Mouse (Mus musculus): ENCODE results near the gene Sox14. TPM values are rescaled to one million over a fixed set of nuclear protein-coding genes. Genes with fewer than 3 reads are reported as not detected.

Sox14 gene
- not detected for polyA plus RNA-seq (2021)

GRCm38 (mm10) chr9:99875618-99876372 lies at the start of gene Sox14:
Gene Sox14 (minus strand): TSS chr9:99876170.
- ChIA-PET POLR2A (no interaction called here), CTCF (no interaction called here)
- TF ChIP-seq CTCF (IDR thresholded peaks at IDR 0.05), result no peak
- DNase-seq (ENCODE audit: low read depth, low spot score) (no peak), ATAC-seq (no peak)
- H3K27me3 ChIP-seq, result peaks cover 83% of the 10 kb centered on the region
- in situ Hi-C loops (cut with MboI; ENCODE audit: low pct_unique_long_range_greater_than_20kb), result no loop called here

- ChIA-PET POLR2A (no interaction called here), CTCF (no interaction called here)
- in situ Hi-C loops (cut with MboI; ENCODE audit: low pct_unique_long_range_greater_than_20kb), result no loop called here
- no peak for TF ChIP-seq CTCF (IDR thresholded peaks at IDR 0.05)
- H3K27me3 ChIP-seq, result peaks cover 51% of the 10 kb centered on the region
- ATAC-seq, result no peak
- no peak for DNase-seq (ENCODE audit: low read depth, low spot score)
Measured at GRCm38 (mm10) chr9:99879311-99879710, 3.3 kb upstream of the Sox14 start.

GRCm38 (mm10) chr9:99878588-99878987 lies 2.6 kb upstream of the Sox14 start:
- TF ChIP-seq CTCF (IDR thresholded peaks at IDR 0.05), result no peak
- ATAC-seq (no peak), DNase-seq (ENCODE audit: low read depth, low spot score) (no peak)
- CTCF ChIA-PET, result no interaction called here
- POLR2A ChIA-PET, result no interaction called here
- in situ Hi-C loops (cut with MboI; ENCODE audit: low pct_unique_long_range_greater_than_20kb), result no loop called here
- peaks cover 59% of the 10 kb centered on the region for H3K27me3 ChIP-seq

- in situ Hi-C loops (cut with MboI; ENCODE audit: low pct_unique_long_range_greater_than_20kb), result no loop called here
- DNase-seq (ENCODE audit: low read depth, low spot score) (no peak), ATAC-seq (no peak)
- TF ChIP-seq CTCF (IDR thresholded peaks at IDR 0.05), result no peak
- ChIA-PET CTCF (no interaction called here), POLR2A (no interaction called here)
- peaks cover 73% of the 10 kb centered on the region for H3K27me3 ChIP-seq
Measured at GRCm38 (mm10) chr9:99877056-99877546, 1.1 kb upstream of the Sox14 start.

GRCm38 (mm10) chr9:99876373-99877055 lies 544 bp upstream of the Sox14 start:
- CTCF ChIA-PET, result no interaction called here
- DNase-seq (ENCODE audit: low read depth, low spot score), result no peak
- peaks cover 79% of the 10 kb centered on the region for H3K27me3 ChIP-seq
- no peak for ATAC-seq
- TF ChIP-seq CTCF (IDR thresholded peaks at IDR 0.05), result no peak
- in situ Hi-C loops (cut with MboI; ENCODE audit: low pct_unique_long_range_greater_than_20kb), result no loop called here
- POLR2A ChIA-PET, result no interaction called here

GRCm38 (mm10) chr9:99874735-99875617 lies 994 bp downstream of the Sox14 start:
- CTCF ChIA-PET, result no interaction called here
- TF ChIP-seq CTCF (IDR thresholded peaks at IDR 0.05), result no peak
- ATAC-seq (no peak), DNase-seq (ENCODE audit: low read depth, low spot score) (no peak)
- in situ Hi-C loops (cut with MboI; ENCODE audit: low pct_unique_long_range_greater_than_20kb), result no loop called here
- POLR2A ChIA-PET, result no interaction called here
- peaks cover 88% of the 10 kb centered on the region for H3K27me3 ChIP-seq

GRCm38 (mm10) chr9:99873721-99874120 lies 2.2 kb downstream of the Sox14 start:
- ChIA-PET CTCF (no interaction called here), POLR2A (no interaction called here)
- H3K27me3 ChIP-seq, result peaks cover 83% of the 10 kb centered on the region
- ATAC-seq (no peak), DNase-seq (ENCODE audit: low read depth, low spot score) (no peak)
- in situ Hi-C loops (cut with MboI; ENCODE audit: low pct_unique_long_range_greater_than_20kb), result no loop called here
- TF ChIP-seq CTCF (IDR thresholded peaks at IDR 0.05), result no peak

GRCm38 (mm10) chr9:99873116-99873620 lies 2.8 kb downstream of the Sox14 start:
- no peak for DNase-seq (ENCODE audit: low read depth, low spot score)
- in situ Hi-C loops (cut with MboI; ENCODE audit: low pct_unique_long_range_greater_than_20kb), result no loop called here
- no peak for TF ChIP-seq CTCF (IDR thresholded peaks at IDR 0.05)
- no peak for ATAC-seq
- CTCF ChIA-PET, result no interaction called here
- POLR2A ChIA-PET, result no interaction called here
- peaks cover 85% of the 10 kb centered on the region for H3K27me3 ChIP-seq

GRCm38 (mm10) chr9:99872204-99873115 lies 3.5 kb downstream of the Sox14 start:
- no peak for DNase-seq (ENCODE audit: low read depth, low spot score)
- ChIA-PET POLR2A (interaction anchor here (0.5 kb wide), 1 partner anchor 30 kb away, joined by 5 read pairs; no protein-coding TSS in a partner anchor), CTCF (no interaction called here)
- H3K27me3 ChIP-seq, result peaks cover 86% of the 10 kb centered on the region
- TF ChIP-seq CTCF (IDR thresholded peaks at IDR 0.05), result no peak
- in situ Hi-C loops (cut with MboI; ENCODE audit: low pct_unique_long_range_greater_than_20kb), result no loop called here
- ATAC-seq, result no peak
